ENCODE assay signal across 8 mouse cellular contexts in the genomic region with DNA sequence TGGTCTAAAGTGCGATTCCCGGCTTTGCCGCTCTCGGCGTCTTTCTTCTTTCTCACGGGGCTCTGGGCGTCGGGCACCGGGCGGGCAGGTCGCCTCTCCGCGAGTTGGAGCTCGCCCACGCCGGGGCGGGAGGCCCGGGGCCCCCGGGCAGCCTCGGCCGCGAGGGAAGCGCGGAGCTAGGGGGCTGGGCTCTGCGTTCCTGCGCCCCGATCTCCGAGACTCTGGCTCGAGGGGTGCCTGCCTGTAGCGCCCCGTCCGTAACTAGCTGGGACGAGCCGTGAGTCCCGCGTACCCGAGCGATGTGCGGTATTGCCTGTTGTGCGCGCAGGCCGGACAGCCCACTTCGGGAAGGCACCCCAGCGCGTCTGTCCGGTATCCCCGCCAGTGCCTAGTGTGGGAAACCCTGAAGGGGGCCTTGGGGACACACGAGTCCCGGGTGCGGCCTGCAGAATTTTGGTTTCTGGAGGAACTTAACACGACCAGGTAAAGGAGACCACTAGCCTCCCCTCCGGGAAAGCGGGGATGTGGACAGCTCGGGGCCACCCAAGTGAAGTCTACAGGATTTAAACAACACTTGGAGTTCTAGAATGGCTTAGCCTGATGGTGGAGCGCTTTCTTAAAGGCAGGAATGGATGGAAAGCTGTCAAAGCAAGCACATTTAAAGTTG. TPM values are rescaled to one million over a fixed set of nuclear protein-coding genes. Genes with fewer than 3 reads are reported as not detected.
DNase-seq lines count a peak whose midpoint lies in the region; ATAC-seq and TF ChIP-seq lines count a peak whose summit lies in the region.

No protein-coding gene starts in this region.

- WGBS in heart, embryonic 10.5 days: under 1% methylated on average over 39 of the region's 55 CpGs
- under 1% methylated on average over 55 of the region's 55 CpGs for WGBS in heart, embryonic 15.5 days

- no peak for TF ChIP-seq EP300 in ES-Bruce4 (IDR thresholded peaks at IDR 0.05; ENCODE audit: insufficient read depth, low read depth, low read length)

- peak overlapping the region; percentile 83 for H3K4me2 ChIP-seq in heart, embryonic 15.5 days

- peak; percentile 87 for DNase-seq in heart, embryonic 10.5 days (ENCODE audit: low spot score)
- no peak for DNase-seq in heart, adult 11 months
- peak; percentile 24 to 31 for DNase-seq in left cerebral cortex, postnatal 14 days (ENCODE audit: low spot score in 2 of 2)
- DNase-seq in yolk sac, embryonic 10.5 days (ENCODE audit: low spot score): peak; percentile 69

- no peaks in the 10 kb centered on the region for H3K9me3 ChIP-seq in heart, embryonic 10.5 days
- no peaks in the 10 kb centered on the region for H3K9me3 ChIP-seq in ES-Bruce4 (replicated peaks; ENCODE audit: control insufficient read depth, insufficient read depth, low read length, poor library complexity, severe bottlenecking)
- H3K9me3 ChIP-seq in heart, embryonic 15.5 days (replicated peaks): no peaks in the 10 kb centered on the region

- TF ChIP-seq CTCF in ES-Bruce4 (IDR thresholded peaks at IDR 0.05; ENCODE audit: low read depth, low read length): no peak
- no peak for TF ChIP-seq CTCF in cortical plate, adult 2 months (IDR thresholded peaks at IDR 0.05; ENCODE audit: extremely low read depth, insufficient read depth, low read length)

- intact Hi-C loops in left cerebral cortex, postnatal 14 days (cut with DNase I): loop anchor here (2.0 to 10.0 kb wide), 5 partner anchors 83 to 321 kb away; no protein-coding TSS in a partner anchor

- peak overlapping the region; percentile 83 for H3K9ac ChIP-seq in ES-Bruce4 (ENCODE audit: low read depth, poor library complexity, severe bottlenecking)
- peak overlapping the region; percentile 87 for H3K9ac ChIP-seq in heart, embryonic 15.5 days

- H3K27ac ChIP-seq in heart, embryonic 10.5 days: peak overlapping the region; percentile 98
- peak overlapping the region; percentile 17; the same call in 1 of the 2 replicates for H3K27ac ChIP-seq in ES-Bruce4 (ENCODE audit: insufficient read depth, low read length)
- peak overlapping the region; percentile 86 for H3K27ac ChIP-seq in cortical plate, adult 2 months (ENCODE audit: insufficient read depth, low read length)
- peak overlapping the region; percentile 97 for H3K27ac ChIP-seq in heart, embryonic 15.5 days

- H3K27me3 ChIP-seq in heart, embryonic 10.5 days (ENCODE audit: insufficient read depth, poor library complexity, severe bottlenecking): no peaks in the 10 kb centered on the region
- H3K27me3 ChIP-seq in ES-Bruce4 (ENCODE audit: control insufficient read depth, insufficient read depth, low read length, poor library complexity, severe bottlenecking): no peaks in the 10 kb centered on the region
- no peaks in the 10 kb centered on the region for H3K27me3 ChIP-seq in heart, embryonic 15.5 days

- peaks cover 30% of the 10 kb centered on the region for H3K4me1 ChIP-seq in heart, embryonic 10.5 days
- no peaks in the 10 kb centered on the region for H3K4me1 ChIP-seq in ES-Bruce4 (ENCODE audit: control insufficient read depth, insufficient read depth, low read length)
- H3K4me1 ChIP-seq in cortical plate, adult 2 months (ENCODE audit: control insufficient read depth, insufficient read depth, low read length): peaks cover under 1% of the 10 kb centered on the region; the same call in 1 of the 2 replicates
- peaks cover 40% of the 10 kb centered on the region for H3K4me1 ChIP-seq in heart, embryonic 15.5 days (replicated peaks)

- peak overlapping the region; percentile 82 for H3K4me3 ChIP-seq in heart, embryonic 10.5 days
- H3K4me3 ChIP-seq in ES-Bruce4 (ENCODE audit: low read depth, low read length): peak overlapping the region; percentile 73
- H3K4me3 ChIP-seq in cortical plate, adult 2 months (ENCODE audit: insufficient read depth, low read length): peak overlapping the region; percentile 78
- H3K4me3 ChIP-seq in heart, embryonic 15.5 days: peak overlapping the region; percentile 76

- 0 out of 2 replicates have a peak, but pooled peaks cover 2% of the 10 kb centered on the region for H3K36me3 ChIP-seq in heart, embryonic 10.5 days
- no peaks in the 10 kb centered on the region for H3K36me3 ChIP-seq in ES-Bruce4 (ENCODE audit: control insufficient read depth, insufficient read depth, low read length, poor library complexity, severe bottlenecking)
- H3K36me3 ChIP-seq in heart, embryonic 15.5 days: no peaks in the 10 kb centered on the region

- peak; percentile 40; the same call in 1 of the 2 replicates for ATAC-seq in heart, embryonic 15.5 days (replicated peaks; ENCODE audit: insufficient number of reproducible peaks, insufficient read depth, low FRiP score, low read depth)
- peak; percentile 49 for ATAC-seq in megakaryocyte progenitor cell, adult 5-6 weeks (replicated peaks; ENCODE audit: poor library complexity)

- no peak for TF ChIP-seq POLR2A in ES-Bruce4 (IDR thresholded peaks at IDR 0.05; ENCODE audit: insufficient read depth, low read length)
- TF ChIP-seq POLR2A in cortical plate, adult 2 months (IDR thresholded peaks at IDR 0.05; ENCODE audit: extremely low read depth, insufficient read depth, low read length): no peak

RNA-seq across cellular contexts. Expression of gene Frmd6, which starts 0.5 kb away (rescaled TPM):
- 20.1 and 20.4 TPM in 2 replicates for polyA plus RNA-seq in heart, embryonic 10.5 days (2016; fragmentation: Nextera tagmentation; extraction: Ambion mirVana)
- polyA plus RNA-seq in ES-Bruce4 (2011; ENCODE audit: insufficient read depth, insufficient read length, low read depth, missing spikeins): 26.6 and 30.5 TPM in 2 replicates
- polyA plus RNA-seq in cortical plate, adult 2 months (2012; rRNA removed): 27.6 and 29.9 TPM in 2 replicates
- 23.0 and 26.0 TPM in 2 replicates for polyA plus RNA-seq in heart, embryonic 15.5 days (2015; fragmentation: Nextera tagmentation; extraction: Ambion mirVana)
- total RNA-seq in left cerebral cortex, postnatal 14 days (2021): 10 to 100 TPM; 20.8 to 28.5 TPM
- 4.8 and 8.8 TPM in 2 replicates for total RNA-seq in megakaryocyte progenitor cell, adult 5-6 weeks (2015)
- total RNA-seq in megakaryocyte progenitor cell, adult 5-6 weeks (2017): 3.9 and 7.4 TPM in 2 replicates

Comparison
In these comparisons a context has a peak if more than half of its experiments do, and no peak if none do; other contexts are left out.
1. H3K27ac ChIP-seq: peak in every context shown above with its lines; median percentile 98 in heart, embryonic 10.5 days; 97 in heart, embryonic 15.5 days; 86 in cortical plate, adult 2 months; 17 in ES-Bruce4.